Comparison of ENCODE assay signal across 8 mouse cellular contexts in the genomic region with DNA sequence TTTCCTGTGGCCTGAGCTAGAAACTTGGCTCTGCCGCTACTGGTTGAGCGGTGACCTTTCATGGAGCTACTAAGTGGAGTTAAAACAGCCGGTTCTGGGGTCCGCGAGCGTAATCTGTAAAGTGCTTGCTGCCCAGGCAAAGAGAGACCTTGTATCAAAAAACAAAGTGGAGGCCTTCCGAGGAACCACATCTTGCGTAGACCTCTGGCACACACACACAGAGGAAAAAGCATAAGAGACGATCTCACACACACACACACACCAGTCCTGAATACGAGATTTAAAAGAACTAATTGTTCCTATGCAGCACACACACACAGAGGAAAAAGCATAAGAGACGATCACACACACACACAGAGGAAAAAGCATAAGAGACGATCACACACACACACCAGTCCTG. TPM values are rescaled to one million over a fixed set of nuclear protein-coding genes. Genes with fewer than 3 reads are reported as not detected.
DNase-seq lines count a peak whose midpoint lies in the region; ATAC-seq and TF ChIP-seq lines count a peak whose summit lies in the region.

No protein-coding gene starts in this region.

- intact Hi-C loops in heart, postnatal 36 days (cut with DNase I): loop anchor here (1.0 to 2.0 kb wide), 3 partner anchors 19 to 90 kb away; a partner anchor contains a TSS

- no peaks in the 10 kb centered on the region for H3K27me3 ChIP-seq in heart, embryonic 13.5 days (replicated peaks)
- H3K27me3 ChIP-seq in forebrain, embryonic 15.5 days: no peaks in the 10 kb centered on the region
- H3K27me3 ChIP-seq in liver, postnatal 0 days (ENCODE audit: insufficient read depth, low read length): no peaks in the 10 kb centered on the region

- H3K9ac ChIP-seq in heart, embryonic 13.5 days: peak overlapping the region; percentile 89
- peak overlapping the region; percentile 94 for H3K9ac ChIP-seq in ES-E14 (ENCODE audit: insufficient read depth, low read depth, low read length, poor library complexity, severe bottlenecking)
- peak overlapping the region; percentile 70 for H3K9ac ChIP-seq in forebrain, embryonic 15.5 days (replicated peaks)
- H3K9ac ChIP-seq in liver, postnatal 0 days (replicated peaks): peak overlapping the region; percentile 70

- TF ChIP-seq CTCF in liver, postnatal 0 days (IDR thresholded peaks at IDR 0.05; ENCODE audit: low read depth): no peak

- 0 out of 2 replicates have a peak, but pooled peaks cover under 1% of the 10 kb centered on the region for H3K36me3 ChIP-seq in heart, embryonic 13.5 days
- no peaks in the 10 kb centered on the region for H3K36me3 ChIP-seq in ES-E14 (ENCODE audit: control insufficient read depth, insufficient read depth, low read length, poor library complexity, severe bottlenecking)
- no peaks in the 10 kb centered on the region for H3K36me3 ChIP-seq in forebrain, embryonic 15.5 days
- H3K36me3 ChIP-seq in liver, postnatal 0 days (replicated peaks; ENCODE audit: insufficient read depth, low read length): peaks cover 4% of the 10 kb centered on the region; the same call in 1 of the 2 replicates

- H3K4me1 ChIP-seq in heart, embryonic 13.5 days: peaks cover 28% of the 10 kb centered on the region
- H3K4me1 ChIP-seq in ES-E14 (ENCODE audit: control insufficient read depth in 2 of 2, insufficient read depth in 2 of 2, low read length in 2 of 2, poor library complexity in 1 of 2): peaks cover 3% of the 10 kb centered on the region in 2 experiments; a peak in 1 of 4 replicates
- peaks cover 24% of the 10 kb centered on the region for H3K4me1 ChIP-seq in forebrain, embryonic 15.5 days
- H3K4me1 ChIP-seq in liver, postnatal 0 days (ENCODE audit: insufficient read depth): peaks cover 41% of the 10 kb centered on the region

- no peak for TF ChIP-seq EP300 in liver, postnatal 0 days (IDR thresholded peaks at IDR 0.05; ENCODE audit: low read depth)

- DNase-seq in heart, postnatal 36 days: no peak
- DNase-seq in ES-E14 (ENCODE audit: low read depth, low spot score): peak; percentile 7
- no peak for DNase-seq in liver, postnatal 0 days
- DNase-seq in thymus, postnatal 4 days: no peak
- no peak for DNase-seq in frontal cortex, postnatal 25 days (ENCODE audit: low spot score in 2 of 2)
- no peak for DNase-seq in adrenal gland, postnatal 25 days

- H3K4me2 ChIP-seq in heart, embryonic 13.5 days: peak overlapping the region; percentile 80
- H3K4me2 ChIP-seq in forebrain, embryonic 15.5 days (replicated peaks): peak overlapping the region; percentile 53
- peak overlapping the region; percentile 77 for H3K4me2 ChIP-seq in liver, postnatal 0 days (ENCODE audit: low read depth, low read length)

- no peak for ATAC-seq in heart, embryonic 13.5 days (ENCODE audit: extremely low read depth, insufficient number of reproducible peaks, low FRiP score, low TSS enrichment)
- peak; percentile 49; the same call in 1 of the 2 replicates for ATAC-seq in forebrain, embryonic 15.5 days (replicated peaks)
- ATAC-seq in liver, postnatal 0 days: no peak; the same call in 1 of the 2 replicates

- peak overlapping the region; percentile 83 for H3K27ac ChIP-seq in heart, embryonic 13.5 days (replicated peaks)
- H3K27ac ChIP-seq in ES-E14 (ENCODE audit: insufficient read depth, low read depth, low read length, poor library complexity, severe bottlenecking): peak overlapping the region; percentile 54; the same call in 1 of the 2 replicates
- peak overlapping the region; percentile 85 for H3K27ac ChIP-seq in forebrain, embryonic 15.5 days (replicated peaks)
- H3K27ac ChIP-seq in liver, postnatal 0 days (ENCODE audit: low read depth): peak overlapping the region; percentile 80

- in situ Hi-C loops in ES-E14 (cut with MboI; ENCODE audit: low sequenced_read_pairs in 2 of 2, unreplicated experiment in 2 of 2): no loop called here

- peak overlapping the region; percentile 78 for H3K4me3 ChIP-seq in heart, embryonic 13.5 days
- H3K4me3 ChIP-seq in ES-E14 (ENCODE audit: insufficient read depth in 1 of 2, low read depth in 1 of 2, low read length in 2 of 2, poor library complexity in 1 of 2, severe bottlenecking in 1 of 2): peak overlapping the region; percentile 83 to 91
- peak overlapping the region; percentile 53 for H3K4me3 ChIP-seq in forebrain, embryonic 15.5 days
- H3K4me3 ChIP-seq in liver, postnatal 0 days (ENCODE audit: low read depth, low read length): peak overlapping the region; percentile 65

- H3K9me3 ChIP-seq in heart, embryonic 13.5 days: no peaks in the 10 kb centered on the region
- H3K9me3 ChIP-seq in ES-E14 (ENCODE audit: control insufficient read depth, insufficient read depth, low read depth, low read length): no peaks in the 10 kb centered on the region
- H3K9me3 ChIP-seq in forebrain, embryonic 15.5 days: no peaks in the 10 kb centered on the region
- no peaks in the 10 kb centered on the region for H3K9me3 ChIP-seq in liver, postnatal 0 days (ENCODE audit: low read length)

- 23% methylated on average over 12 of the region's 12 CpGs for WGBS in heart, embryonic 13.5 days
- 9% methylated on average over 12 of the region's 12 CpGs for WGBS in forebrain, embryonic 15.5 days
- 25% methylated on average over 12 of the region's 12 CpGs for WGBS in liver, postnatal 0 days (ENCODE audit: insufficient replicate concordance)

TF ChIP-seq in ES-E14, 5 proteins besides CTCF, POLR2A, EP300 and RAD21:
- TF ChIP-seq MAFK (IDR thresholded peaks at IDR 0.05; ENCODE audit: insufficient read depth, low read depth, low read length) (no peak), HCFC1 (IDR thresholded peaks at IDR 0.05; ENCODE audit: borderline replicate concordance, insufficient read depth, low read length) (no peak), ZC3H11A (IDR thresholded peaks at IDR 0.05; ENCODE audit: borderline replicate concordance, low read depth, low read length) (no peak), CHD2 (IDR thresholded peaks at IDR 0.05; ENCODE audit: low read depth, low read length) (no peak), ZNF384 (IDR thresholded peaks at IDR 0.05; ENCODE audit: low read depth, low read length) (no peak)

RNA-seq across cellular contexts. Expression of a gene that starts 0.4 kb away (rescaled TPM):
- polyA plus RNA-seq in heart, embryonic 13.5 days (2015; fragmentation: Nextera tagmentation; extraction: Ambion mirVana): 97.9 and 110 TPM in 2 replicates
- total RNA-seq in heart, postnatal 36 days (2021): 10 to 100 TPM; 32.3 to 37.0 TPM
- total RNA-seq in ES-E14 (2012; rRNA removed): 62.5 and 72.3 TPM in 2 replicates
- 119 and 128 TPM in 2 replicates for polyA plus RNA-seq in forebrain, embryonic 15.5 days (2015; fragmentation: Nextera tagmentation; extraction: Ambion mirVana)
- 47.6 and 49.2 TPM in 2 replicates for polyA plus RNA-seq in liver, postnatal 0 days (2015; fragmentation: Nextera tagmentation; extraction: Ambion mirVana)
- 44.4 and 58.5 TPM in 2 replicates for total RNA-seq in adrenal gland, postnatal 25 days (2021)

RNA-seq across cellular contexts. Expression of a gene that starts 47.3 kb away (rescaled TPM):
- 6.7 and 7.7 TPM in 2 replicates for polyA plus RNA-seq in heart, embryonic 13.5 days (2015; fragmentation: Nextera tagmentation; extraction: Ambion mirVana)
- 1 to 10 TPM; 3.0 to 5.6 TPM for total RNA-seq in heart, postnatal 36 days (2021)
- total RNA-seq in ES-E14 (2012; rRNA removed): 4.8 and 6.7 TPM in 2 replicates
- 5.0 and 6.3 TPM in 2 replicates for polyA plus RNA-seq in forebrain, embryonic 15.5 days (2015; fragmentation: Nextera tagmentation; extraction: Ambion mirVana)
- polyA plus RNA-seq in liver, postnatal 0 days (2015; fragmentation: Nextera tagmentation; extraction: Ambion mirVana): 2.1 and 2.8 TPM in 2 replicates
- total RNA-seq in adrenal gland, postnatal 25 days (2021): 4.9 and 6.3 TPM in 2 replicates
